Mouse (Mus musculus) urinary bladder, adult 18-20 months (tissue): ENCODE results near the gene Myo1e.
A peak's percentile ranks its signal among the peaks of the same experiment; 100 is the strongest.

Experiments used
- DNase-seq, 2 experiments: peaks; one replicate each; pipeline ENCODE4 v3.0.0; 2022; ENCODE audit warnings: low spot score in 2 of 2, mixed read lengths in 2 of 2

The Myo1e gene

DNA sequence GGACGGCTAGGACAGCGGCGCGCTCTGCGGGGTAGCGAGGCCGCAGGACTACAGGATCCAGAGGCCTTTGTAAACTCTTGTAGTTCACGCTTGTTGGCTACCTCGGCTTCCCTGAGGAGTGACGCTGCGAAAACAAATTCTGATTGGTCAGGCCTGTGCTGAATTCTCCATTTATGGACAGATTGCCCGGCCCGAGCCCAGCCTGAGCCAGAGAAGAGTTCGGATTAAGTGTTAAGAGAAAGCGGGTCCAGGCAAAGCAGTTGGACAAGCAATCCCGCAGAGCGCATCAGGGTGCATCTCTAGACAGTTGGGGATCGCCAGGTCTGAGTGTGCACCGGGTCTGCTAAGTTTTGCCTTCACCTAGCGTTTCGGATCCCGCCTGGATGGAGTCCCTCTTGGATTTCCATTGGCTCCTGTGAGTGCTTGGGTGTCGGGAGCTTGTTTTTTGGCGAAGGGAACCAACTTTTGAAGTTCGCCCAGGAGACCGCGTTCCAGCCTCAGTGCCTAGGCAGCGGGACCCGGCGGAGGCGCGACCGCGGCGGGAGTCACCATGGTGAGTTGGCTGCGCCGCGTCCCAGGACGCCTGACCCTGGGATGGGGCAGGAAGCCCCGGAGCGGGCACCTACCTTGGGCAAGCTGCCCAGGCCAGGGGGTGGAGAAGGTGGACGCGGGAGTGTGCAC, at the start of gene Myo1e:
Myo1e (plus strand) TSS at position 200 of the 681 bp plus-strand sequence.
- peak; percentile 77 to 91 for DNase-seq

- DNase-seq, result no peak
Measured at GRCm38 (mm10) chr9:70160071-70160470, 47.1 kb upstream of the Myo1e start.

DNA sequence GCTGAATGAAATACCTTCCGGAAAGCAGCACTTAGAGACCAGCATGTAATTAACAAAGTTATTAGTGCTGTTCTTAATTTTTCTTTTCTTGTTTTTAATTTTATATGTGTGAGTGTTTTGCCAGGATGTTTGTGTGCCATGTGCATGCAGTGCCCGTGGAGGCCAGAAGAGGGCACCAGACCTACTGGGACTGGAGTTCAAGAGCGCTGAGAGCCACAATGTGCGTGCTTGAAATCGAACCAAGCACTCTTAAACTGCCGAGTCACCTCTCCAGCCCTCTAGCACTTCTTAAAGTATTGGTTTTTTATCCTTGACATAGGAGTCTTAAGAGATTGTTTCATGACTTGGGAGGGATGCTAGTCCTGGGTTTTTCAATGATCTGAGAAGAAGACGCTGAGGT, 38.2 kb upstream of the Myo1e start:
- DNase-seq, result no peak

- DNase-seq, result no peak
Measured at GRCm38 (mm10) chr9:70174291-70174848, 32.8 kb upstream of the Myo1e start.

DNA sequence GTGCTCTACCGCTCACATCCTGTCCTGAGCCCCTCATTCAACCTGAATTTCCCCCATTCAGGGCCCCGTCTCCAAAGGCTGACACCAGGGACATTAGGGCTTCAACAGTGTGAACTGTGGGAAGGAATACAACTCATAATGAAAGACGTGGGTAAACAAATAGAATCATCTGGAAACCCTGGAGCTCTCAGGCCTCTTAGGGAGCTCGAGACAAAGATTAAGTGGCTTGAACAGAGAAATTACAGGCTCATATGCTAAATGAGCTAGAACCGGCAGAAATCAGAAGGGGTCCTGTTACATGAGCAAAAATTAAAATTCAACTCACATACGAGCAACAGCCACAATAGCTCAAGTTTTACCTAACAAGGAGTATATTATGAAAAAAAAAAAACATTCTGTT, 32.3 kb upstream of the Myo1e start:
- no peak for DNase-seq

GRCm38 (mm10) chr9:70176291-70176690, 30.9 kb upstream of the Myo1e start:
- no peak for DNase-seq

GRCm38 (mm10) chr9:70181719-70182118, 25.4 kb upstream of the Myo1e start:
- no peak for DNase-seq

DNA sequence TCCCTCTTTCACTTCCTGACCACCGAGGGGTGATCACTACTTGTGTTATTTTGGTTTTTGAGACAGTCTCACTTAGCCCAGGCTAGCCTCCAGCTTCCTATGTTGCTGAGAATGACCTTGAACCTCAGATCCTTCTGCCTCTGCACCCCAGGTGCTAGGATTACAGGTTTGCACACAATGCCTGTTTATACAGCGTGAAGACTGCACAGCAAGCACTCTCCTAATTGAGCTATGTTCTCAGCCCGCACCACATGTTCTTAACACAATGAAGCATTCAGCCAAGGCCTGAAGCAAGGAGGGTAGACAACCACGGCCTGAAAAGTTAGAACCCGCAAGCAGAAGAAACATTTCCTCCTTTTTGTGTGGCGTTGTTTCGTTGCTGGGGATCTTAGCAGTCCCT, 24.5 kb upstream of the Myo1e start:
- no peak for DNase-seq

DNA sequence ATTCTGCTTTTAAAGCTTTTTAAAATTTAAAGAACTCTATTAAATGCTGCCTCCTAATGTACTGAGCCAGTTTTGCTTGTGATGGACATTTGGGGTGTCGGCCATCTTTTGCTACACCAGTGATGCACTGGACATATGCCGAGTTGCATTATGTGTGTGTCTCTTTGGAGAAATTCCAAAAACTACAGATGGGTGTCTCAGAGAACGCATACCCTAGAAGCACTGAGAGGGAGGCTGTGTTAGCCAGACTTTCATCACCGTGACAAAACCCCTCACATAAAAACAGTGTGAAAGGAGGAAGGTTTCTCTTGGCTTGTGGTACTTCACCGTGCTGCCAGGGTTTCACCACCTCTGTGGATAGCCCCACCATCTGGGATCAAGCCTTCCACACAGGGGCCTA, 14.8 kb upstream of the Myo1e start:
- no peak for DNase-seq

- DNase-seq, result no peak
Measured at GRCm38 (mm10) chr9:70194622-70195021, 12.5 kb upstream of the Myo1e start.

DNA sequence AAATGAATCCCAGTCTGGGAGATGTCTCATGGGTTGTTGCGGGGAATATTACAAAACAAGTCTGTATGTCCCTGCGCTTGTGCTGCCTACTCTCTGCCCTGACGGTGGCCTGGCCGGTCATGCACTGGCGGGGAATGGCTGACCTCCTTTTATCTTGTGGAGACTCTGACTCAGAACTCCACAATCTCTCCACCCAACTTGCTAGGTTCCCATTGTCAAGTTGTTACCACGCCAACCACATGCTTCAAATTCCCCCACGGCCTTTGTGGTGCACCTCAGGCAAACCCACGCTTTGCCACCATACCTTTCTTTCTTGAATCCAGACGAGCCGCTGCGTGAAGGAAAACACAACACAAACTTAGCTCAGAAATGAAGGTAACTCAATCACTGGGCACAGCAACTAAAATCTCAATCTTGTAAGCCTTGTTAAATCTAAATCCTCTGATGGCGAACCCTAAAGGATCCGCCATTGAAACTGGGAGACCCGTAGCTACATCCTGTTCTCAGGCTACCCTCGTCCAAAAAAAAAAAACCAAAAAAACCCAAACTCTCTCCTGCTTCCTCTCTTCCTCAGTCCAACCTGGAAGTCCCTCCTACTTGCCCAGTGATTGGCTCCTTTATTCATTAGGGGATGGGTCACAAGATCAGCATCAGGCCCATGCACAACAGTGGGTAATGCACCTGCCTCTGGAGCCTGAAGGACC, 10.0 kb upstream of the Myo1e start:
- DNase-seq, result no peak

- no peak for DNase-seq
Measured at GRCm38 (mm10) chr9:70197992-70198391, 9.2 kb upstream of the Myo1e start.

- DNase-seq, result peak in 1 of 2 experiments; percentile 33
Measured at GRCm38 (mm10) chr9:70202753-70203152, 4.4 kb upstream of the Myo1e start.

- DNase-seq, result no peak
Measured at GRCm38 (mm10) chr9:70203267-70204076, 3.7 kb upstream of the Myo1e start.

DNA sequence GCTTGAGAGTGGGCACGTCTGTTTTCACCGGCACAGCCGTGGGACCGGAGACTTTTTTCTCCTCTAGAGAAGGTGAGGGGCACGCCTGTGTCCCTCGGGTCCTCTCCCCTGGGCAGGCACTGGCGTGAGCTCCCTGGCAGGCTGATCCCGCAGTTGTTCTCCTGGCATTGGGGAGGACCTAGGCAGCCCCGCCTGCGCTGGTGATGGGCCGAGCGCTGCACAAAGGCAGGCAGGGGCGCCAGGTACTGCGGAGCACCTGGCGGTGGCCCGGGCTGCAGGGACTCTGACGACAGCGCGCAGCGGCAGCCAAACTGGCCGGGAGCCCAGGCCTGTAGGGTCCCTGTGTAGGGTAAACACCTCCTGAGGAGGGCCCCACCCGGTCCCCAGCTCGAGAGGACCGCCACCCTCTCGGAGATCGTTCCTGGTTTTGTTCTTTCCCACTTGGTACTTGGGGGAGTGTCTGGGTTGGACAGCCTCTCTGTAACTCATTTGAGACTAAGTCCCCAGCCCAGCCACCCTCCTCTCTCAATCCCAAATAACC, 901 bp downstream of the Myo1e start:
- peak; percentile 16 to 60 for DNase-seq

DNA sequence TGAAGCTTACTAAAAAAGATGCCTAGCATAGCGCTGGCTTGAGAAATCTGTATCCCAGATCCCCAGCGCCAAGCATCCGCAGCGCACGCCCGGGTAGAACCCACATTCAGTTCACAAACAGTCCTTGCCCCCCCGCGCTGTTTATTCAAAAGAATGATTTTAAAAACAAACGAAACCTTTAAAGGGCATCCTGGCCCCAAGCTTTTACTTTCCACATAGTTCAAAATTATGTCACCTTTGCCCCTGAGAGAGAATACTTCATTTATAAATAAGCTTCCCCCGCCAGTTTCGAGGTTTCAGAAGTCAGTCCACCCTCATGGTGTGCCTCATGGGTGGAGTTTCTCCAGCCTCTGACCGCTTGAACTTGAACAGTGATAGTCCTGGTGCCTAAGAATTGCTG, 1.6 kb downstream of the Myo1e start:
- DNase-seq, result no peak

DNA sequence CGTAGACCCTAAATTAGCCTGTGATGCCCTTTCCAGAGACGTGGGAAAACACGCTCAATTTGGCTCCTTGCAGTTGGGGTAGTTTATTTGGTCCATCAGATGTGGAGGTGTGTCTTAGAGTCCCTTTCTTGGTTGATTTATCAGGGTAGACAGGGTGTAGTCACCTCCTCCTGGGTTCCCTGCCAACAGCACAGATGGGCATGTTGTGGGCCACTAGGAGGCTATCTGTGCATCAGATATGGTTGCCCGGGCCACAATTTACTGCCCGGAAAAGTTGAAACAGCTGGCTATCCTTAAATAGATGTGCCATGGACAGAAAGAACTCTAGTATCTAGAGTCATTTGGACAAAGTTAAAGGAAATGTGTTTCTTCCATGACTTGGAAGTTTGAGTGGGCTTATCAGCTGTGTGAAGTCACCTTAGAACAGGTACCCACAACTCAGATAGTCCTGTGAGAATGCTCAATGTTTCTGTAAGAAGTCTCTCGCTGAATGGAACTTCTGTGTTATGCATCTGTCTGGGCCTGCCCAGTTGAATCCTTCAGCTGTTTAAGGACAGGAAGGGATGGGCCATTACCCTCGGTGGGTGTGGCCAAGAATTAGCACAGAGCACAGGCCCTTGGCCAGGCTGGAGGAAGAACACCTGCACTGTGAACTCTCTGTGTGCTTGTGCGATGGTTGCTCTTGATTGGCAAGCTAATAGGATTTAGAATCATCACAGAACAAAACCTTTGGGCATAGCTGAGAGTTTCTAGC, 2.3 kb downstream of the Myo1e start:
- peak in 1 of 2 experiments; percentile 54 for DNase-seq

DNA sequence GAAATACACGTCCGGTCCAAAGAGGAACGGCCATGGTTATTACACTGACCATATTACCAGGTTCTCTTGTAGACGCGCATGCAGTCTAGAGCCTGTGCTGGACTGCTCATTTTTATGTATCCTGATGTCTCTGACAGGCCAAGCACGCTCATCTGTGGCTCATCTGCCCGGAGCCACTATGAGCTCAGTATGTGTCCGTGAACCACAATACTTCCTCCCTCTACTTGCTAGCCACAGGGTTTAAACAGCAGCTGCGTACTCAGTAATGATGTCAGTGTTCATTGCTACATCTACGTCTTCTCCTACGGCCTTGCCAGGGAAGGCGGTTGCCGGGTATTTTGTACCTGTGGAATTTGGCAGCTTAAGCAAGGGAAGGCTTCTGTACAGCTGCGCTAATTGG, 4.5 kb downstream of the Myo1e start:
- DNase-seq, result no peak

- no peak for DNase-seq
Measured at GRCm38 (mm10) chr9:70216517-70216916, 9.4 kb downstream of the Myo1e start.

- no peak for DNase-seq
Measured at GRCm38 (mm10) chr9:70219295-70219931, 12.3 kb downstream of the Myo1e start.
